Mouse (Mus musculus): ENCODE measurements around the gene Dnajc11. TPM values are rescaled to one million over a fixed set of nuclear protein-coding genes. Genes with fewer than 3 reads are reported as not detected.

The Dnajc11 gene
- polyA plus RNA-seq, 1 experiment from 2014 or later = 61.5 TPM

DNA sequence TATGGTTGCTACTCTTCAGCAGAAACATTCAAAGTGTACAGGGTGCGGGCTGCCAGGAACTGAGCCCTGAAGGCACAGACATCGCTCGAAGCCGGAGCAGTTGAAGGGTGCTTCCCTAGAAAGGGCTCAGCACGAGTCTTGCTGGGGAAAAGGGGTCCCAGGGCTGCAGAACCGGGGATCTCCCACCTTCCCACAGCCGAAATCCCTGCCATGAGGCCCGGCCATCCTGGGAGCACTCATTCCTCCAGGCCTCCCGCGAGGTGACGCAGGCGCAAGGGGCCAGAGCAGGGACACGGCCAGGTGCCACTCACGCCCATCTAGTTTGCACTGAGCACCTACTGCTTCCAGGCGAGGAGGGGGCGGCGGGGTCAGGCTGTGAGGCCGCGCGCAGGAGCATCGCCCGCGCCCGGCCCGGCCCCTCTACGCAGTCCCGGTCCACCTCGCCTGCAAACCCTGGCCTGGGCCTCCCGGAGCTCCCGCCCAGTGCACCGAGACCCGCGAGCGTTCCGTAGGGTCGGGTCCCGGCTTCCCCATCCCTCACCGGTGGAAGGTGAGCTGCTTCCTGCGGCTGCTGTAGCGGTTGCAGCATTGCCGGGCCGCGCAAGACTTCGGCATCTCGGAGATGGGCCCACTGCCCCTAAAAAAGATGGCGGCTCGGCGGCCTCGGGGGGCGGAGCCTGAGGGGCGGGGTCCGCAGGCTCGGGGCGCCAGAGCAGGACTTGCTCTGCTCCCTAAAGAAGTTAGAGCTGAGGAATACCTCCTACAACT is 55.0 kb downstream of the Dnajc11 start, which contains the start of gene Thap3:
Thap3 (minus strand) TSS at position 656 of the 768 bp plus-strand sequence.
- under 1% methylated on average over 54 of the region's 54 CpGs for WGBS
- ATAC-seq (ENCODE audit: insufficient number of reproducible peaks, low FRiP score, low TSS enrichment, low read depth) = peak; percentile 77
- H3K4me2 ChIP-seq (replicated peaks) = peak within 1 kb of the TSS; percentile 81
- no peaks in the 10 kb centered on the region for H3K27me3 ChIP-seq
- H3K4me3 ChIP-seq (replicated peaks) = peak within 1 kb of the TSS; percentile 65
- H3K27ac ChIP-seq (replicated peaks) = peak within 1 kb of the TSS; percentile 88
- H3K4me1 ChIP-seq = peaks cover 48% of the 10 kb centered on the region
- H3K9ac ChIP-seq = peak within 1 kb of the TSS; percentile 91
- H3K36me3 ChIP-seq = peaks cover 44% of the 10 kb centered on the region
- no peaks in the 10 kb centered on the region for H3K9me3 ChIP-seq (replicated peaks)

- Histone ChIP-seq H3K27ac (replicated peaks) (peak overlapping the region; percentile 88; the same call in 1 of the 2 replicates), H3K9ac (peak overlapping the region; percentile 91)
- ATAC-seq (ENCODE audit: insufficient number of reproducible peaks, low FRiP score, low TSS enrichment, low read depth) = no peak
Measured at GRCm38 (mm10) chr4:151989110-151989488, 55.6 kb downstream of the Dnajc11 start.

DNA sequence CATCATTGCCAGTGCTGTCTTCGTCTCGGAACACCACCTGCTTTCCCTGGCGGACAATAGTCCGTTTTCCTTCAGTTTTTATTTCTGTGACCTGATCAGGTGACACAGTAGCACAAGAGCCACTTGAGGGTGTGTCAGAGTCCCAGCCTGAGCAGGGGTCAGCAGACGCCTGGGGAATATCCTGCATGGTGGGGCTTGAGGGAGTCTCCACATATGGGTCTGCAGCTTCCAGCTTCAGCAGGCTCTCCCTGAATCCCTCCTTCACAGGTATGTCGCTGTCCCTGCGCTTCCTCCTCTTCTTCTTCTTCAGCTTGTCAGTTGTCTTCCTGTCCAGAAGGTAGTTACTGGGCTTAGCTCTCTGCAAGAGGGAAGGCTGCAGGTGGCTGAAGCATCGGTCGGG is 58.6 kb downstream of the Dnajc11 start:
- H3K4me1 ChIP-seq = peaks cover 41% of the 10 kb centered on the region
- H3K9me3 ChIP-seq (replicated peaks) = no peaks in the 10 kb centered on the region
- no peak for ATAC-seq (ENCODE audit: insufficient number of reproducible peaks, low FRiP score, low TSS enrichment, low read depth)
- no peak overlapping the region for H3K4me2 ChIP-seq (replicated peaks)
- no peak overlapping the region for H3K4me3 ChIP-seq (replicated peaks)
- no peak overlapping the region for H3K9ac ChIP-seq
- H3K36me3 ChIP-seq = peaks cover 39% of the 10 kb centered on the region
- no peaks in the 10 kb centered on the region for H3K27me3 ChIP-seq
- H3K27ac ChIP-seq (replicated peaks) = no peak overlapping the region
- 88% methylated on average over 9 of the region's 9 CpGs for WGBS

More at GRCm38 (mm10) chr4:151989110-151989488, 55.6 kb downstream of the Dnajc11 start:
- 27% methylated on average over 6 of the region's 6 CpGs for WGBS
- peak overlapping the region; percentile 81 for H3K4me2 ChIP-seq (replicated peaks)
- H3K27me3 ChIP-seq = no peaks in the 10 kb centered on the region
- H3K4me3 ChIP-seq (replicated peaks) = peak overlapping the region; percentile 65
- peaks cover 51% of the 10 kb centered on the region for H3K4me1 ChIP-seq
- no peaks in the 10 kb centered on the region for H3K9me3 ChIP-seq (replicated peaks)
- H3K36me3 ChIP-seq = peaks cover 42% of the 10 kb centered on the region

GRCm38 (mm10) chr4:151993035-151993434 is 59.5 kb downstream of the Dnajc11 start:
- no peak overlapping the region for H3K4me3 ChIP-seq (replicated peaks)
- ATAC-seq (ENCODE audit: insufficient number of reproducible peaks, low FRiP score, low TSS enrichment, low read depth) = no peak
- H3K27me3 ChIP-seq = no peaks in the 10 kb centered on the region
- no peak overlapping the region for H3K27ac ChIP-seq (replicated peaks)
- no peaks in the 10 kb centered on the region for H3K9me3 ChIP-seq (replicated peaks)
- peaks cover 39% of the 10 kb centered on the region for H3K4me1 ChIP-seq
- 67% methylated on average over 6 of the region's 6 CpGs for WGBS
- no peak overlapping the region for H3K4me2 ChIP-seq (replicated peaks)
- H3K9ac ChIP-seq = no peak overlapping the region
- peaks cover 39% of the 10 kb centered on the region for H3K36me3 ChIP-seq

- WGBS = 2% methylated on average over 61 of the region's 61 CpGs
- H3K36me3 ChIP-seq = peaks cover 39% of the 10 kb centered on the region
- H3K9ac ChIP-seq = peak overlapping the region; percentile 93
- H3K27ac ChIP-seq (replicated peaks) = peak overlapping the region; percentile 90
- no peaks in the 10 kb centered on the region for H3K27me3 ChIP-seq
- H3K4me2 ChIP-seq (replicated peaks) = peak overlapping the region; percentile 52
- ATAC-seq (ENCODE audit: insufficient number of reproducible peaks, low FRiP score, low TSS enrichment, low read depth) = no peak
- peaks cover 31% of the 10 kb centered on the region for H3K4me1 ChIP-seq
- H3K9me3 ChIP-seq (replicated peaks) = no peaks in the 10 kb centered on the region
- peak overlapping the region; percentile 93 for H3K4me3 ChIP-seq (replicated peaks)
Measured at GRCm38 (mm10) chr4:151994228-151995171, 61.0 kb downstream of the Dnajc11 start.

GRCm38 (mm10) chr4:151995371-151996172 is 62.1 kb downstream of the Dnajc11 start:
- H3K4me2 ChIP-seq (replicated peaks) = peak overlapping the region; percentile 52
- H3K36me3 ChIP-seq = peaks cover 28% of the 10 kb centered on the region
- no peaks in the 10 kb centered on the region for H3K27me3 ChIP-seq
- under 1% methylated on average over 85 of the region's 111 CpGs for WGBS
- peak overlapping the region; percentile 93 for H3K9ac ChIP-seq
- peak overlapping the region; percentile 90 for H3K27ac ChIP-seq (replicated peaks)
- H3K9me3 ChIP-seq (replicated peaks) = no peaks in the 10 kb centered on the region
- peak; percentile 27 for ATAC-seq (ENCODE audit: insufficient number of reproducible peaks, low FRiP score, low TSS enrichment, low read depth)
- H3K4me1 ChIP-seq = peaks cover 27% of the 10 kb centered on the region
- peak overlapping the region; percentile 93 for H3K4me3 ChIP-seq (replicated peaks)

- peak; percentile 97 for ATAC-seq (ENCODE audit: insufficient number of reproducible peaks, low FRiP score, low TSS enrichment, low read depth)
- Histone ChIP-seq H3K4me2 (replicated peaks) (peak within 1 kb of the TSS; percentile 52), H3K27ac (replicated peaks) (peak within 1 kb of the TSS; percentile 91), H3K27me3 (no peaks in the 10 kb centered on the region), H3K36me3 (peaks cover 20% of the 10 kb centered on the region), H3K9me3 (replicated peaks) (no peaks in the 10 kb centered on the region), H3K4me3 (replicated peaks) (peak within 1 kb of the TSS; percentile 93), H3K9ac (peak within 1 kb of the TSS; percentile 93), H3K4me1 (peaks cover 27% of the 10 kb centered on the region)
- WGBS = under 1% methylated on average over 89 of the region's 94 CpGs
Measured at GRCm38 (mm10) chr4:151996173-151996950, 62.9 kb downstream of the Dnajc11 start, which contains the start of gene Phf13. Phf13 (minus strand) TSS chr4:151996258.

DNA sequence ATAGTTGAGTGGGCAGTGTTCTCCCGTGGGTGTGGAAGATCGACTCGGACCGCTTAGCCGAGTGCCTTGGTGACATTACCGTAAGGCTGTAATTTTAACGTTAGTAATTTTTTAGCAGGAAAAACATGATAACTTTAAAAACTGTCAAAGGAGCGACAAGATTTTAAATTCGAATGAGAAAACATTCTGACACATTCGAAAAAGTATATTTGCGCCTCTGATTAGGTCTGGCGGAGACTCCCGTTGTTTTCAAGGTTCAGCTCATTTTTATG is 63.4 kb downstream of the Dnajc11 start:
- no peaks in the 10 kb centered on the region for H3K9me3 ChIP-seq (replicated peaks)
- peak overlapping the region; percentile 91 for H3K27ac ChIP-seq (replicated peaks)
- peaks cover 27% of the 10 kb centered on the region for H3K4me1 ChIP-seq
- H3K9ac ChIP-seq = peak overlapping the region; percentile 61
- peaks cover 15% of the 10 kb centered on the region for H3K36me3 ChIP-seq
- peak overlapping the region; percentile 52 for H3K4me2 ChIP-seq (replicated peaks)
- no peak for ATAC-seq (ENCODE audit: insufficient number of reproducible peaks, low FRiP score, low TSS enrichment, low read depth)
- peak overlapping the region; percentile 93 for H3K4me3 ChIP-seq (replicated peaks)
- 4% methylated on average over 13 of the region's 13 CpGs for WGBS
- no peaks in the 10 kb centered on the region for H3K27me3 ChIP-seq

GRCm38 (mm10) chr4:151997701-151998100 is 64.2 kb downstream of the Dnajc11 start:
- Histone ChIP-seq H3K4me2 (replicated peaks) (peak overlapping the region; percentile 52; the same call in 1 of the 2 replicates), H3K4me1 (peaks cover 27% of the 10 kb centered on the region), H3K27me3 (no peaks in the 10 kb centered on the region), H3K9ac (no peak overlapping the region), H3K4me3 (replicated peaks) (peak overlapping the region; percentile 93), H3K36me3 (peaks cover 7% of the 10 kb centered on the region), H3K9me3 (replicated peaks) (no peaks in the 10 kb centered on the region), H3K27ac (replicated peaks) (no peak overlapping the region)
- ATAC-seq (ENCODE audit: insufficient number of reproducible peaks, low FRiP score, low TSS enrichment, low read depth) = no peak
- 65% methylated on average over 3 of the region's 3 CpGs for WGBS

GRCm38 (mm10) chr4:151999481-151999880 is 66.0 kb downstream of the Dnajc11 start:
- Histone ChIP-seq H3K4me3 (replicated peaks) (no peak overlapping the region), H3K9me3 (replicated peaks) (no peaks in the 10 kb centered on the region), H3K4me2 (replicated peaks) (no peak overlapping the region), H3K36me3 (no peaks in the 10 kb centered on the region), H3K4me1 (peaks cover 10% of the 10 kb centered on the region), H3K9ac (no peak overlapping the region), H3K27me3 (no peaks in the 10 kb centered on the region), H3K27ac (replicated peaks) (no peak overlapping the region)
- no peak for ATAC-seq (ENCODE audit: insufficient number of reproducible peaks, low FRiP score, low TSS enrichment, low read depth)
- 47% methylated on average over 3 of the region's 3 CpGs for WGBS
